In genomic region chr2:110177406-110177805, GRCm38 (mm10) we compare ENCODE assay signal across 11 mouse cellular contexts.
DNase-seq lines count a peak whose midpoint lies in the region; ATAC-seq lines count a peak whose summit lies in the region.
"Had no signal": no experiment of that assay in that cellular context is flagged by ENCODE, and none has a peak within 500 bp of the region (broad histone marks: within the 10 kb centered on the region; RNA-seq: fewer than 3 reads in every experiment).

No protein-coding gene starts in this region.

- no peak overlapping the region for H3K9ac ChIP-seq in forebrain, embryonic 12.5 days
- H3K9ac ChIP-seq in forebrain, embryonic 16.5 days (replicated peaks; ENCODE audit: low read depth, low read length) = no peak overlapping the region
- H3K9ac ChIP-seq in kidney, embryonic 15.5 days = no peak overlapping the region
- peak overlapping the region; percentile 36; the same call in 1 of the 2 replicates for H3K9ac ChIP-seq in heart, embryonic 16.5 days (ENCODE audit: low read length)
- H3K9ac ChIP-seq in neural tube, embryonic 14.5 days (replicated peaks; ENCODE audit: low read depth, low read length) = no peak overlapping the region
- H3K9ac ChIP-seq: liver, embryonic 15.5 days had no signal

- no peak for DNase-seq in kidney, adult 18-20 months
- DNase-seq in adrenal gland, adult (ENCODE audit: inconsistent age in 2 of 2, low spot score in 1 of 2) = no peak
- no peak for DNase-seq in lung, postnatal 4 days
- DNase-seq: spleen, adult 18-20 months; thymus, postnatal 14 days had no signal

- H3K27me3 ChIP-seq in forebrain, embryonic 12.5 days = no peaks in the 10 kb centered on the region
- no peaks in the 10 kb centered on the region for H3K27me3 ChIP-seq in forebrain, embryonic 16.5 days (replicated peaks; ENCODE audit: control insufficient read depth, insufficient read depth, low read length)
- no peaks in the 10 kb centered on the region for H3K27me3 ChIP-seq in kidney, embryonic 15.5 days
- no peaks in the 10 kb centered on the region for H3K27me3 ChIP-seq in heart, embryonic 16.5 days (ENCODE audit: control insufficient read depth, insufficient read depth, low read length)
- H3K27me3 ChIP-seq in neural tube, embryonic 14.5 days (ENCODE audit: control insufficient read depth, insufficient read depth, low read length) = no peaks in the 10 kb centered on the region
- H3K27me3 ChIP-seq: liver, embryonic 15.5 days had no signal

- peak overlapping the region; percentile 5; the same call in 1 of the 2 replicates for H3K27ac ChIP-seq in forebrain, embryonic 12.5 days
- H3K27ac ChIP-seq in forebrain, embryonic 16.5 days (ENCODE audit: low read length) = no peak overlapping the region
- H3K27ac ChIP-seq in kidney, embryonic 15.5 days = peak overlapping the region; percentile 46
- H3K27ac ChIP-seq in heart, embryonic 16.5 days (ENCODE audit: low read length) = peak overlapping the region; percentile 88
- H3K27ac ChIP-seq in neural tube, embryonic 14.5 days (ENCODE audit: low read depth, low read length) = peak overlapping the region; percentile 35; the same call in 1 of the 2 replicates
- H3K27ac ChIP-seq: liver, embryonic 15.5 days had no signal

- no peak overlapping the region for H3K4me2 ChIP-seq in forebrain, embryonic 12.5 days
- H3K4me2 ChIP-seq in forebrain, embryonic 16.5 days (ENCODE audit: low read length) = no peak overlapping the region
- H3K4me2 ChIP-seq in kidney, embryonic 15.5 days = no peak overlapping the region
- H3K4me2 ChIP-seq in heart, embryonic 16.5 days (ENCODE audit: low read depth, low read length) = no peak overlapping the region
- H3K4me2 ChIP-seq in neural tube, embryonic 14.5 days (ENCODE audit: low read depth, low read length) = no peak overlapping the region
- H3K4me2 ChIP-seq: liver, embryonic 15.5 days had no signal

- ATAC-seq in forebrain, embryonic 12.5 days (ENCODE audit: low FRiP score) = no peak
- ATAC-seq in forebrain, embryonic 16.5 days = no peak
- no peak for ATAC-seq in kidney, embryonic 15.5 days (replicated peaks; ENCODE audit: low FRiP score)
- ATAC-seq in heart, embryonic 16.5 days (replicated peaks; ENCODE audit: extremely low read depth, insufficient read depth, low FRiP score) = no peak
- no peak for ATAC-seq in neural tube, embryonic 14.5 days (ENCODE audit: low read depth)

- 83% methylated on average over 2 of the region's 2 CpGs for WGBS in forebrain, embryonic 12.5 days
- WGBS in forebrain, embryonic 16.5 days = 85% methylated on average over 2 of the region's 2 CpGs
- 75% methylated on average over 2 of the region's 2 CpGs for WGBS in kidney, embryonic 15.5 days
- WGBS in heart, embryonic 16.5 days = 35% methylated on average over 2 of the region's 2 CpGs
- WGBS in neural tube, embryonic 14.5 days = 48% methylated on average over 2 of the region's 2 CpGs

- H3K4me1 ChIP-seq in forebrain, embryonic 12.5 days = peaks cover 27% of the 10 kb centered on the region
- peaks cover 21% of the 10 kb centered on the region for H3K4me1 ChIP-seq in forebrain, embryonic 16.5 days (replicated peaks; ENCODE audit: control insufficient read depth, insufficient read depth, low read length)
- H3K4me1 ChIP-seq in kidney, embryonic 15.5 days = peaks cover 55% of the 10 kb centered on the region
- H3K4me1 ChIP-seq in heart, embryonic 16.5 days (ENCODE audit: control insufficient read depth, insufficient read depth, low read length) = peaks cover 44% of the 10 kb centered on the region
- peaks cover 17% of the 10 kb centered on the region for H3K4me1 ChIP-seq in neural tube, embryonic 14.5 days (ENCODE audit: control insufficient read depth, insufficient read depth, low read length)
- H3K4me1 ChIP-seq: liver, embryonic 15.5 days had no signal

- no peak overlapping the region for H3K4me3 ChIP-seq in forebrain, embryonic 12.5 days (replicated peaks)
- H3K4me3 ChIP-seq in forebrain, embryonic 16.5 days (replicated peaks; ENCODE audit: low read length) = no peak overlapping the region
- H3K4me3 ChIP-seq in kidney, embryonic 15.5 days (replicated peaks) = no peak overlapping the region
- H3K4me3 ChIP-seq in heart, embryonic 16.5 days (ENCODE audit: low read length) = no peak overlapping the region
- no peak overlapping the region for H3K4me3 ChIP-seq in neural tube, embryonic 14.5 days (ENCODE audit: low read depth, low read length)
- H3K4me3 ChIP-seq: liver, embryonic 15.5 days had no signal

- H3K9me3 ChIP-seq in forebrain, embryonic 12.5 days = no peaks in the 10 kb centered on the region
- H3K9me3 ChIP-seq in forebrain, embryonic 16.5 days (ENCODE audit: control insufficient read depth, low read length) = no peaks in the 10 kb centered on the region
- no peaks in the 10 kb centered on the region for H3K9me3 ChIP-seq in kidney, embryonic 15.5 days (replicated peaks)
- H3K9me3 ChIP-seq in heart, embryonic 16.5 days (replicated peaks; ENCODE audit: control insufficient read depth, low read length) = no peaks in the 10 kb centered on the region
- H3K9me3 ChIP-seq in neural tube, embryonic 14.5 days (ENCODE audit: control insufficient read depth, low read length) = no peaks in the 10 kb centered on the region
- H3K9me3 ChIP-seq: liver, embryonic 15.5 days had no signal

- no peaks in the 10 kb centered on the region for H3K36me3 ChIP-seq in forebrain, embryonic 12.5 days (replicated peaks)
- H3K36me3 ChIP-seq in forebrain, embryonic 16.5 days (ENCODE audit: control insufficient read depth, insufficient read depth) = no peaks in the 10 kb centered on the region
- H3K36me3 ChIP-seq in kidney, embryonic 15.5 days = no peaks in the 10 kb centered on the region
- no peaks in the 10 kb centered on the region for H3K36me3 ChIP-seq in heart, embryonic 16.5 days (ENCODE audit: control insufficient read depth, insufficient read depth)
- no peaks in the 10 kb centered on the region for H3K36me3 ChIP-seq in neural tube, embryonic 14.5 days (ENCODE audit: control insufficient read depth, insufficient read depth, low read length)
- H3K36me3 ChIP-seq: liver, embryonic 15.5 days had no signal
